Mouse (Mus musculus): ENCODE measurements at regions not wholly inside any gene's neighbourhood (a gene's known extent, or its start where the extent isn't known, plus 50 kb on each side); places are given as distances from the start of the nearest gene placed in this dataset.

DNA sequence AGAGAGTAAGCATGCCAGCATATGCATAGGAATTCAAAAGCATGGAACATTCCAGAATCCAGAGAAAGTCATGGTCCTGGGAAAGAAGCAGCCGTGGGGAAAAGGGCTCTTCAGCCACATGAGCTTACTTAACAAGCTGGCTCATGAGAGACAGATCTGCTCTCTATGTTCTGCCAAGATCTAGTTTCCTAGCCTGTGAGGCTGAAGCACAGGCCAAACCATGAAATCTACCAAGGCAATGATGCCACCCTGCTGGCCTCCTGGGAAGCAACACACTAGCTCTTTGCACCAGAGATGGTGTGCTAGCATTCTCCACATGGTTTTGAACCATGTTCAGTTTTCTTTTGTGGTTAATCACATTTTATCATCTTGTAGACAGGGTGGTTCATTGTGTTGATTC is 75.5 kb upstream of the N6amt1 start:
- TF ChIP-seq POLR2A (IDR thresholded peaks at IDR 0.05; ENCODE audit: borderline replicate concordance, extremely low read depth, low read depth, low read length) (no peak), CTCF (IDR thresholded peaks at IDR 0.05; ENCODE audit: insufficient read depth, low read length) (no peak)

All from lung, adult 2 months (tissue).